13 mouse cellular contexts compared by ENCODE assay signal in the genomic region with DNA sequence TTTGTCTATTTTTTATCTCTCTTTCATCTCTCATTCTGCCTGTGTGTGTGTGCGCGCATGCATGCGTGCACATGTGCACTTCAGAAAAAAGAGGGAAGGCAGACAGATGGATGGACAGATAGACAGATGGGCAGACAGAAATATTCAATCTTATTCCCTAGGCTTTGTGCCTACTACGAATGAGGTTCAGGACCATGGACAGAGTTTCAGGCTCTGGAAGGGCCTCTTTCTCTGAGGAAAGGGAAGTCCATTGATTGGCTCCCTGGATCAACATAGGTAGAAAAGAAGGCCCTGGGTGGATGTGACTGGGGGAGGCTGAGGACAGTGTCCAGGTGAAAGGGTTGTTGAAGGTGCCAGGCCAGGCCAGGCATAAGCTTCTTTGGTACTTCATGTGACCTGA. TPM values are rescaled to one million over a fixed set of nuclear protein-coding genes. Genes with fewer than 3 reads are reported as not detected.
DNase-seq lines count a peak whose midpoint lies in the region; ATAC-seq lines count a peak whose summit lies in the region.
"Had no signal": no experiment of that assay in that cellular context is flagged by ENCODE, and none has a peak within 500 bp of the region (broad histone marks: within the 10 kb centered on the region; RNA-seq: fewer than 3 reads in every experiment).

No protein-coding gene starts in this region.

- intact Hi-C loops in left cerebral cortex, postnatal 10 days (cut with DNase I) = no loop called here

- no peak overlapping the region for H3K27ac ChIP-seq in hindbrain, embryonic 10.5 days
- H3K27ac ChIP-seq in hindbrain, embryonic 12.5 days = no peak overlapping the region
- H3K27ac ChIP-seq: hindbrain, embryonic 15.5 days; limb, embryonic 12.5 days; midbrain, embryonic 12.5 days; stomach, embryonic 15.5 days had no signal

- no peak overlapping the region for H3K4me2 ChIP-seq in hindbrain, embryonic 12.5 days (replicated peaks)
- H3K4me2 ChIP-seq: hindbrain, embryonic 15.5 days; limb, embryonic 12.5 days; midbrain, embryonic 12.5 days; stomach, embryonic 15.5 days had no signal

- H3K4me1 ChIP-seq in hindbrain, embryonic 10.5 days (replicated peaks) = 0 out of 2 replicates have a peak, but pooled peaks cover 6% of the 10 kb centered on the region
- H3K4me1 ChIP-seq in hindbrain, embryonic 12.5 days = no peaks in the 10 kb centered on the region; the same call in 1 of the 2 replicates
- H3K4me1 ChIP-seq: limb, embryonic 12.5 days; stomach, embryonic 15.5 days had no signal

- H3K9me3 ChIP-seq in hindbrain, embryonic 10.5 days = no peaks in the 10 kb centered on the region
- H3K9me3 ChIP-seq in hindbrain, embryonic 12.5 days (replicated peaks) = no peaks in the 10 kb centered on the region
- H3K9me3 ChIP-seq: hindbrain, embryonic 15.5 days; limb, embryonic 12.5 days; midbrain, embryonic 12.5 days; stomach, embryonic 15.5 days had no signal

- no peak for ATAC-seq in hindbrain, embryonic 12.5 days (ENCODE audit: low FRiP score)
- no peak for ATAC-seq in erythroid progenitor cell, adult 5-6 weeks (replicated peaks; ENCODE audit: low FRiP score, poor library complexity, severe bottlenecking)

- H3K4me3 ChIP-seq in hindbrain, embryonic 10.5 days = no peak overlapping the region
- H3K4me3 ChIP-seq in hindbrain, embryonic 12.5 days = no peak overlapping the region
- H3K4me3 ChIP-seq: hindbrain, embryonic 15.5 days; limb, embryonic 12.5 days; midbrain, embryonic 12.5 days; stomach, embryonic 15.5 days had no signal

- no peaks in the 10 kb centered on the region for H3K36me3 ChIP-seq in hindbrain, embryonic 10.5 days
- no peaks in the 10 kb centered on the region for H3K36me3 ChIP-seq in hindbrain, embryonic 12.5 days
- H3K36me3 ChIP-seq: hindbrain, embryonic 15.5 days; limb, embryonic 12.5 days; midbrain, embryonic 12.5 days; stomach, embryonic 15.5 days had no signal

- peak; percentile 33 for DNase-seq in hindbrain, embryonic 10.5 days (ENCODE audit: low spot score)
- DNase-seq in testis, postnatal 10 days (ENCODE audit: low spot score) = peak; percentile 56
- DNase-seq in testis, postnatal 14 days (ENCODE audit: low spot score) = no peak
- peak; percentile 45 for DNase-seq in embryo, embryonic 11.5 days (ENCODE audit: low read depth, low spot score)
- no peak for DNase-seq in left cerebral cortex, postnatal 10 days (ENCODE audit: extremely low spot score in 1 of 2, low spot score in 2 of 2)
- no peak for DNase-seq in layer of hippocampus, postnatal 14 days (ENCODE audit: low spot score in 2 of 2)
- DNase-seq: gastrocnemius, postnatal 14 days had no signal

- H3K9ac ChIP-seq in hindbrain, embryonic 12.5 days = no peak overlapping the region
- H3K9ac ChIP-seq: hindbrain, embryonic 15.5 days; limb, embryonic 12.5 days; midbrain, embryonic 12.5 days; stomach, embryonic 15.5 days had no signal

- no peaks in the 10 kb centered on the region for H3K27me3 ChIP-seq in hindbrain, embryonic 10.5 days (ENCODE audit: insufficient read depth, poor library complexity, severe bottlenecking)
- peaks cover 4% of the 10 kb centered on the region; the same call in 1 of the 2 replicates for H3K27me3 ChIP-seq in hindbrain, embryonic 12.5 days
- H3K27me3 ChIP-seq: hindbrain, embryonic 15.5 days; stomach, embryonic 15.5 days had no signal

- 68% methylated on average over 4 of the region's 4 CpGs for WGBS in hindbrain, embryonic 10.5 days
- WGBS in hindbrain, embryonic 12.5 days = 56% methylated on average over 4 of the region's 4 CpGs

RNA-seq across cellular contexts. Expression of a gene that starts 17.1 kb away (rescaled TPM):
- 1.4 and 1.7 TPM in 2 replicates for polyA plus RNA-seq in hindbrain, embryonic 10.5 days (2016; fragmentation: Nextera tagmentation; extraction: Ambion mirVana)
- 3.0 and 3.7 TPM in 2 replicates for polyA plus RNA-seq in hindbrain, embryonic 12.5 days (2016; fragmentation: Nextera tagmentation; extraction: Ambion mirVana)
- total RNA-seq in left cerebral cortex, postnatal 10 days (2021) = 10 to 100 TPM; 19.9 to 23.6 TPM
- total RNA-seq in erythroid progenitor cell, adult 5-6 weeks (2015; ENCODE audit: low replicate concordance) = 1.3 TPM in 1 of 2 replicates, not detected in the other
- total RNA-seq in erythroid progenitor cell, adult 5-6 weeks (2017; ENCODE audit: low replicate concordance) = 0.51 and 2.0 TPM in 2 replicates
- total RNA-seq in layer of hippocampus, postnatal 14 days (2021) = 10 to 100 TPM in 1 of 2 experiments, 1 to 10 TPM in 1; 9.9 to 13.9 TPM

Comparison
In these comparisons a context has a peak if more than half of its experiments do, and no peak if none do; other contexts are left out.
1. DNase-seq: peak in hindbrain, embryonic 10.5 days (single experiment), testis, postnatal 10 days (single experiment) and embryo, embryonic 11.5 days (single experiment); none in testis, postnatal 14 days (single experiment), left cerebral cortex, postnatal 10 days (0 of 2) and layer of hippocampus, postnatal 14 days (0 of 2).